Mouse (Mus musculus): ENCODE measurements around the gene Hoxb9.

- TF ChIP-seq CTCF (IDR thresholded peaks at IDR 0.05; ENCODE audit: low read depth) (peak; percentile 81), EP300 (IDR thresholded peaks at IDR 0.05; ENCODE audit: low read depth) (no peak)
Measured at GRCm38 (mm10) chr11:96261323-96261890, 9.8 kb upstream of the Hoxb9 start.

Measured in liver, embryonic 14.5 days (tissue).